Mouse (Mus musculus) forebrain, embryonic 16.5 days (tissue): ENCODE measurements around the gene Laptm4a. TPM values are rescaled to one million over a fixed set of nuclear protein-coding genes. Genes with fewer than 3 reads are reported as not detected.

Experiments
- ATAC-seq: fragments of 200-750 bp; cut with Nextera tagmentation; 2 replicates; pipeline ENCODE4 v1.8.0; 2017; ENCODE audit warnings: mild to moderate bottlenecking, moderate library complexity
- H3K27ac ChIP-seq: fragments of 300-500 bp; sonication (generic); 2 replicates; pipeline ENCODE4 v1.5.1; 2014; ENCODE audit warnings: low read length, control low read depth
- H3K27me3 ChIP-seq: fragments of 300-500 bp; sonication (generic); replicated peaks from 2 replicates; pipeline ENCODE4 v1.6.1; 2014; ENCODE audit warnings: low read length; ENCODE audit not compliant: control insufficient read depth, insufficient read depth
- H3K36me3 ChIP-seq: fragments of 300-500 bp; sonication (generic); 2 replicates; pipeline ENCODE4 v1.6.1; 2014; ENCODE audit not compliant: control insufficient read depth, insufficient read depth
- H3K4me1 ChIP-seq: fragments of 300-500 bp; sonication (generic); replicated peaks from 2 replicates; pipeline ENCODE4 v1.6.1; 2014; ENCODE audit warnings: low read length; ENCODE audit not compliant: control insufficient read depth, insufficient read depth
- H3K4me2 ChIP-seq: fragments of 300-500 bp; sonication (generic); 2 replicates; pipeline ENCODE4 v1.6.1; 2014; ENCODE audit warnings: mild to moderate bottlenecking, low read length, control low read depth
- H3K4me3 ChIP-seq: fragments of 300-500 bp; sonication (generic); replicated peaks from 2 replicates; pipeline ENCODE4 v1.5.1; 2014; ENCODE audit warnings: mild to moderate bottlenecking, low read length, control low read depth
- H3K9ac ChIP-seq: fragments of 300-500 bp; sonication (generic); replicated peaks from 2 replicates; pipeline ENCODE4 v1.6.1; 2014; ENCODE audit warnings: low read depth, low read length, control low read depth
- H3K9me3 ChIP-seq: fragments of 300-500 bp; sonication (generic); 2 replicates; pipeline ENCODE4 v1.6.1; 2016; ENCODE audit warnings: low read length; ENCODE audit not compliant: control insufficient read depth
- WGBS: fragments of 180-500 bp; shearing (Covaris S2); extraction: QIAGEN DNeasy Blood & Tissue Kit; methylation state at CpG from one replicate; pipeline ENCODE4 v1.1.7; 2014; 5-methylcytosine and 5-hydroxymethylcytosine counted together
- polyA plus RNA-seq: library from polyadenylated mRNA; unstranded; fragments of >200 nt; fragmentation: Nextera tagmentation; extraction: Ambion mirVana; gene quantifications from 2 replicates; pipeline ENCODE4 v1.2.1, GENCODE M21; 2015

Laptm4a gene
- polyA plus RNA-seq, 1 experiment from 2014 or later: 280 TPM

- Histone ChIP-seq H3K4me2 (no peak overlapping the region), H3K9me3 (no peaks in the 10 kb centered on the region), H3K27me3 (no peaks in the 10 kb centered on the region), H3K27ac (no peak overlapping the region), H3K36me3 (no peaks in the 10 kb centered on the region), H3K4me1 (peaks cover 12% of the 10 kb centered on the region), H3K4me3 (no peak overlapping the region), H3K9ac (no peak overlapping the region)
- 44% methylated on average over 9 of the region's 9 CpGs for WGBS
- no peak for ATAC-seq
Measured at GRCm38 (mm10) chr12:8969828-8970227, 48.4 kb downstream of the Laptm4a start.

- Histone ChIP-seq H3K27ac (peak within 1 kb of the TSS; percentile 49; the same call in 1 of the 2 replicates), H3K4me3 (peak within 1 kb of the TSS; percentile 81), H3K4me2 (peak within 1 kb of the TSS; percentile 87), H3K9ac (peak within 1 kb of the TSS; percentile 57), H3K27me3 (no peaks in the 10 kb centered on the region), H3K36me3 (no peaks in the 10 kb centered on the region), H3K4me1 (peaks cover 19% of the 10 kb centered on the region), H3K9me3 (no peaks in the 10 kb centered on the region)
- WGBS: 1% methylated on average over 45 of the region's 45 CpGs
- ATAC-seq: peak; percentile 99
Measured at GRCm38 (mm10) chr12:8973820-8974465, 52.5 kb downstream of the Laptm4a start, which contains the start of gene Wdr35. Wdr35 (plus strand) TSS chr12:8973892.

- 90% methylated on average over 3 of the region's 3 CpGs for WGBS
- Histone ChIP-seq H3K9ac (no peak overlapping the region), H3K27ac (no peak overlapping the region), H3K4me3 (no peak overlapping the region), H3K36me3 (no peaks in the 10 kb centered on the region), H3K9me3 (no peaks in the 10 kb centered on the region), H3K4me1 (peaks cover 19% of the 10 kb centered on the region), H3K4me2 (peak overlapping the region; percentile 87; the same call in 1 of the 2 replicates), H3K27me3 (no peaks in the 10 kb centered on the region)
- no peak for ATAC-seq
Measured at GRCm38 (mm10) chr12:8975076-8975475, 53.6 kb downstream of the Laptm4a start.

Other genes with a start within 250 kb of the Laptm4a start
- gene Pum2, start 247.5 kb upstream of the Laptm4a start, polyA plus RNA-seq: 67.6 and 75.1 TPM in 2 replicates
- gene Sdc1, start 150.3 kb upstream of the Laptm4a start, polyA plus RNA-seq: 25.0 and 33.4 TPM in 2 replicates
- 0.15 and 1.1 TPM in 2 replicates for gene Matn3, start 26.3 kb downstream of the Laptm4a start, polyA plus RNA-seq
- gene Wdr35, start 52.2 kb downstream of the Laptm4a start, polyA plus RNA-seq: 25.5 and 28.6 TPM in 2 replicates
- gene Ttc32, start 108.3 kb downstream of the Laptm4a start, polyA plus RNA-seq: 8.9 and 12.2 TPM in 2 replicates